ENCODE assay signal across 25 mouse cellular contexts in the genomic region with DNA sequence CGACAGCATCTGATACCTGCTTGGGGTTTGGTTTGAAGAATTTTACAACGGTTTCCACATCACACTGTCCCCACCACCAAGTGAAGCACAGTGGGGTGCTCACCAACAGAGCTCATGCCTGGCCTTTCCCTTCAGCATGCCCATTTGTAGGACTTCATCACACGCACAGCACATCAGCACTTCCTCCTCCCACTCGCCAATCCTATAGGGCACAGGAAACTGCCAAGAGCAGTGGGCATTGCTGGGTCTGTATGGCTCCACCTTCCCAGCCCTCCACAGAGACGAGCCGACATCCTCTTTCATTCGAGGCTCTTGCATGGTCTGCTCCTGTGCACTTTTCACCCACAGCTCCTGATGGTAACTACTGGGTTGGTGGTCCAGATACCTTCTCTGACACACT. TPM values are rescaled to one million over a fixed set of nuclear protein-coding genes. Genes with fewer than 3 reads are reported as not detected.
DNase-seq lines count a peak whose midpoint lies in the region; ATAC-seq and TF ChIP-seq lines count a peak whose summit lies in the region.
"Had no signal": no experiment of that assay in that cellular context is flagged by ENCODE, and none has a peak within 500 bp of the region (broad histone marks: within the 10 kb centered on the region; RNA-seq: fewer than 3 reads in every experiment).

No protein-coding gene starts in this region.

- ATAC-seq in liver, embryonic 14.5 days (ENCODE audit: insufficient read depth), result 0 out of 2 replicates have a peak, but pooled peaks have one; percentile 13
- no peak for ATAC-seq in liver, embryonic 11.5 days (replicated peaks; ENCODE audit: low FRiP score)
- ATAC-seq in activated CD4-positive, CD25-positive, alpha-beta regulatory T cell, adult 4 months, result peak; percentile 31
- ATAC-seq in inflammation-experienced regulatory T-cells, adult 6 months, result peak; percentile 39
- ATAC-seq in megakaryocyte, adult 5-6 weeks (ENCODE audit: poor library complexity, severe bottlenecking), result no peak
- ATAC-seq: forebrain, embryonic 15.5 days had no signal

- H3K4me3 ChIP-seq in liver, embryonic 14.5 days (ENCODE audit: insufficient read depth in 1 of 2, low read depth in 2 of 2, low read length in 2 of 2), result no peak overlapping the region
- no peak overlapping the region for H3K4me3 ChIP-seq in liver, embryonic 11.5 days (ENCODE audit: low read depth, low read length)
- H3K4me3 ChIP-seq: embryonic facial prominence, embryonic 15.5 days; erythroblast, embryonic 14.5 days; forebrain, embryonic 10.5 days; forebrain, embryonic 15.5 days; heart, adult 2 months; heart, embryonic 15.5 days; hindbrain, embryonic 10.5 days had no signal

- H3K9ac ChIP-seq in liver, embryonic 14.5 days (replicated peaks), result no peak overlapping the region
- H3K9ac ChIP-seq in liver, embryonic 11.5 days (ENCODE audit: low read depth, low read length), result no peak overlapping the region
- H3K9ac ChIP-seq: embryonic facial prominence, embryonic 15.5 days; forebrain, embryonic 15.5 days; heart, embryonic 15.5 days; hindbrain, embryonic 14.5 days had no signal

- no peak for TF ChIP-seq EP300 in liver, embryonic 14.5 days (IDR thresholded peaks at IDR 0.05; ENCODE audit: low read depth)

- no peak for TF ChIP-seq CTCF in liver, embryonic 14.5 days (IDR thresholded peaks at IDR 0.05; ENCODE audit: low read depth)

- no peak overlapping the region for H3K27ac ChIP-seq in liver, embryonic 14.5 days
- no peak overlapping the region for H3K27ac ChIP-seq in liver, embryonic 11.5 days (ENCODE audit: low read depth, low read length)
- H3K27ac ChIP-seq: forebrain, embryonic 10.5 days; forebrain, embryonic 15.5 days; heart, embryonic 15.5 days; hindbrain, embryonic 10.5 days; hindbrain, embryonic 14.5 days had no signal

- WGBS in liver, embryonic 14.5 days (ENCODE audit: insufficient replicate concordance), result 53% methylated on average over 7 of the region's 7 CpGs
- WGBS in liver, embryonic 11.5 days, result 71% methylated on average over 7 of the region's 7 CpGs

- H3K9me3 ChIP-seq in liver, embryonic 14.5 days (ENCODE audit: control insufficient read depth, low read length), result no peaks in the 10 kb centered on the region
- no peaks in the 10 kb centered on the region for H3K9me3 ChIP-seq in liver, embryonic 11.5 days (ENCODE audit: control insufficient read depth, low read length)
- H3K9me3 ChIP-seq: embryonic facial prominence, embryonic 15.5 days; forebrain, embryonic 10.5 days; forebrain, embryonic 15.5 days; heart, embryonic 15.5 days; hindbrain, embryonic 10.5 days had no signal

- no peaks in the 10 kb centered on the region for H3K27me3 ChIP-seq in liver, embryonic 14.5 days (ENCODE audit: control insufficient read depth, insufficient read depth, low read length)
- H3K27me3 ChIP-seq in liver, embryonic 11.5 days (replicated peaks; ENCODE audit: control insufficient read depth, insufficient read depth, low read length), result no peaks in the 10 kb centered on the region
- H3K27me3 ChIP-seq: embryonic facial prominence, embryonic 15.5 days; forebrain, embryonic 15.5 days; heart, embryonic 15.5 days had no signal

- H3K36me3 ChIP-seq in liver, embryonic 14.5 days (replicated peaks; ENCODE audit: control insufficient read depth, insufficient read depth, low read depth), result no peaks in the 10 kb centered on the region; the same call in 1 of the 2 replicates
- H3K36me3 ChIP-seq in liver, embryonic 11.5 days (ENCODE audit: control insufficient read depth, insufficient read depth, low read length), result no peaks in the 10 kb centered on the region

- no peaks in the 10 kb centered on the region for H3K4me1 ChIP-seq in liver, embryonic 14.5 days (replicated peaks; ENCODE audit: control insufficient read depth in 2 of 2, insufficient read depth in 2 of 2, low read length in 1 of 2)
- no peaks in the 10 kb centered on the region for H3K4me1 ChIP-seq in liver, embryonic 11.5 days (replicated peaks; ENCODE audit: control insufficient read depth, insufficient read depth, low read length)
- H3K4me1 ChIP-seq: forebrain, embryonic 10.5 days; forebrain, embryonic 15.5 days; hindbrain, embryonic 10.5 days had no signal

- no peak overlapping the region for H3K4me2 ChIP-seq in liver, embryonic 14.5 days (ENCODE audit: low read depth)
- no peak overlapping the region for H3K4me2 ChIP-seq in liver, embryonic 11.5 days
- H3K4me2 ChIP-seq: embryonic facial prominence, embryonic 15.5 days; forebrain, embryonic 15.5 days; heart, embryonic 11.5 days; heart, embryonic 15.5 days; hindbrain, embryonic 14.5 days had no signal

- DNase-seq in liver, embryonic 14.5 days (ENCODE audit: low read depth in 3 of 3, low spot score in 3 of 3), result no peak
- no peak for DNase-seq in liver, embryonic 11.5 days (ENCODE audit: low spot score)
- peak; percentile 49 for DNase-seq in naive thymus-derived CD4-positive, alpha-beta T cell, adult 2 months (ENCODE audit: low read depth)
- no peak for DNase-seq in natural killer cell, adult 2 months (ENCODE audit: low spot score in 2 of 2)
- no peak for DNase-seq in right cerebral cortex, adult 2 months (ENCODE audit: low spot score in 2 of 2)
- DNase-seq: adrenal gland, postnatal 10 days; B cell, adult 2 months; cerebellum, adult 11-12 months; cerebellum, adult 9-11 months; cerebellum, postnatal 36 days; embryo, embryonic 11 days; gastrocnemius, postnatal 10 days; heart, adult 2 months; heart, postnatal 14 days had no signal

RNA-seq across cellular contexts. Expression of gene Eif2d, which starts 30.2 kb away (rescaled TPM):
- polyA plus RNA-seq in liver, embryonic 14.5 days (2012; rRNA removed), result 15.8 and 19.0 TPM in 2 replicates
- 29.2 and 30.1 TPM in 2 replicates for polyA plus RNA-seq in liver, embryonic 14.5 days (2014; fragmentation: Nextera tagmentation; extraction: Ambion mirVana)
- 61.4 and 62.5 TPM in 2 replicates for polyA plus RNA-seq in liver, embryonic 11.5 days (2014; fragmentation: Nextera tagmentation; extraction: Ambion mirVana)
- polyA plus RNA-seq in activated CD4-positive, CD25-positive, alpha-beta regulatory T cell, adult 4 months (2017; shearing (Covaris generic)), result 10 to 100 TPM; 52.5 to 58.8 TPM
- polyA plus RNA-seq in inflammation-experienced regulatory T-cells, adult 6 months (2017; shearing (Covaris generic)), result 10 to 100 TPM; 53.4 to 71.7 (median 60.8) TPM
- total RNA-seq in megakaryocyte, adult 5-6 weeks (2015), result 28.7 and 31.0 TPM in 2 replicates
- total RNA-seq in megakaryocyte, adult 5-6 weeks (2017), result 23.1 and 24.5 TPM in 2 replicates

RNA-seq across cellular contexts. Expression of gene Dyrk3, which starts 45.1 kb away (rescaled TPM):
- 8.5 and 10.6 TPM in 2 replicates for polyA plus RNA-seq in liver, embryonic 14.5 days (2012; rRNA removed)
- 14.3 and 14.9 TPM in 2 replicates for polyA plus RNA-seq in liver, embryonic 14.5 days (2014; fragmentation: Nextera tagmentation; extraction: Ambion mirVana)
- polyA plus RNA-seq in liver, embryonic 11.5 days (2014; fragmentation: Nextera tagmentation; extraction: Ambion mirVana), result 11.7 and 16.2 TPM in 2 replicates
- polyA plus RNA-seq in activated CD4-positive, CD25-positive, alpha-beta regulatory T cell, adult 4 months (2017; shearing (Covaris generic)), result under 1 TPM in 1 of 2 experiments, not detected in 1; 0.41 TPM
- under 1 TPM in 1 of 3 experiments, not detected in 2; 0.26 TPM for polyA plus RNA-seq in inflammation-experienced regulatory T-cells, adult 6 months (2017; shearing (Covaris generic))
- total RNA-seq in megakaryocyte, adult 5-6 weeks (2015), result 3.4 and 4.6 TPM in 2 replicates
- 4.1 and 4.8 TPM in 2 replicates for total RNA-seq in megakaryocyte, adult 5-6 weeks (2017)

Comparison
In these comparisons a context has a peak if more than half of its experiments do, and no peak if none do; other contexts are left out.
1. ATAC-seq: peak in liver, embryonic 14.5 days (single experiment), activated CD4-positive, CD25-positive, alpha-beta regulatory T cell, adult 4 months (single experiment) and inflammation-experienced regulatory T-cells, adult 6 months (single experiment); none in liver, embryonic 11.5 days (single experiment) and megakaryocyte, adult 5-6 weeks (single experiment).